Mouse (Mus musculus) granulocyte monocyte progenitor cell, adult 5-6 weeks (primary cell): ENCODE results near the gene Tigd2. TPM values are rescaled to one million over a fixed set of nuclear protein-coding genes. Genes with fewer than 3 reads are reported as not detected.
"Not testable (repeated sequence)": the region's sequence is repeated elsewhere in the genome, so short reads cannot be mapped to it uniquely, and the experiment has no call there.

Experiments
- ATAC-seq: replicated peaks from 2 replicates; pipeline ENCODE4 v1.8.0; 2016; ENCODE audit warnings: mild to moderate bottlenecking, moderate TSS enrichment, inconsistent platforms; ENCODE audit not compliant: poor library complexity, severe bottlenecking
- total RNA-seq, 2 experiments: library from RNA; stranded (forward) in 1 of 2; stranded (reverse) in 1 of 2; fragments of 200-712, 200-1000 nt in 1 of 2; fragments of >200 nt in 1 of 2; fragmentation: Nextera tagmentation in 1 of 2; gene quantifications; 2 replicates each; pipeline ENCODE4 v1.2.3; 2014 to 2017

Gene Tigd2
- total RNA-seq (2014; fragmentation: Nextera tagmentation) (5.0 and 12.6 TPM in 2 replicates), total RNA-seq (2017) (17.1 and 21.7 TPM in 2 replicates)

DNA sequence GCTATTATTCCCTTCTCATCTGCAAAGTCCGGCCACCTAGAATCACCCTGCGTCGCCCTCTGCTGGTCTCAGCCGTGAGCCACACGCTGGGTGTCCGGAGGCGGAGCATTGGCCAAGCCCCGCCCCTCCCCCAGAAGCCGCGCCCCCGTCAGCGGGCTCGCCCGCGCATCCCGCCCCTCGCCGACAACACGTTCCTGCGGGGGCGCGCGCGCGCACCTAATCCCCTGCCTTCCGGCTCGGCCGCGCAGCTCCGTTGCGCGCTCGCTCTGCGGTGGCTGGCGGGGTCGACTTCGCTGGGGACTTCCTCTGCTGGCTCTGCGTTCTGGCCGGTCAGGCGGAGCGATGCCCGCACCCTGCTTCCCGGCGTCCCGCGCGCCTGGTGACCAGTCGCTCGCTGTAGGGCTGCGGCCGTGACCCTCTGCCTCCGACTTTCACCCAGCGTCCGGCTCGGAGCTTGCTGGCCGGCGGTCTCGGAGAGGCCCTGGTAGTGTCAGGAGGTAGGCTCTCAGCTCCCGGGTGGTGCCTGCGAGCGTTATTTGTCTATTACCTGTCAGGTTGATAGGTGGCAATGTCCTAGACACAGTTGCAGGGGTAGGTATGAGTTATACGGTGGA, at the start of gene Tigd2:
Gene Tigd2, plus strand, starts transcription at position 186 of the 614 bp plus-strand sequence.
- ATAC-seq = peak; percentile 96

DNA sequence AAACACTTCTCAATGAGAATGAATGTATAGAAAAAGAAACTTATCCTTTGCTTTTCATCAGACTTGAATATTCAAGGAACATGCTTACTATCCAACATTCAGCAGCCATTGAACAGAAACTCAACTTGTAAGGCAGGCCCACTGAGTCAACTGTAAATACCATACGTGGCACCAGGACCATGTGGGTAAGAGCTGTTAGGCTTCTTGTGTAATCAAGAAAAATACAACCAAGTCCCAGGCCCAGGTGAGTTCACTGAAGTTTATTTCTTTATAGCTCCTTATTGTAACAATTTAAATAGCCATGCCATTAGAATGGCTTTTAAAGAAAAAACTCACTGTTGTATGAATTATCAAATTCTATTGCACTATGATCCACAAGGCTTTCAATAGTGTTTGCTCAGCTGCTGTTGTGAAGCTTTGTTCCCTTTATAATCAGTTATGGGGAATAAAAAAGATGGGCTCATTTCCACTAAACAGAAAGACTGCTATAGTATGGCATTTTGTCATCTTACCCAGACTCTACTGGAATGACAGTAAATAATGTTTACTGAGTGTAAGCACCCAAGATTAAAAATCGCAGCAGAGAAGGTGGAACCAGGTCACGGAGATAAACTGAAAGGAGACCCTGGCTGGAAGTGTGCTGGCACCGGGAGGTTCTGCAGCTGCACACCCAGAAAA, 46.7 kb upstream of the Tigd2 start:
- ATAC-seq = no peak

GRCm38 (mm10) chr6:59162887-59163286, 45.8 kb upstream of the Tigd2 start:
- ATAC-seq = peak; percentile 83

DNA sequence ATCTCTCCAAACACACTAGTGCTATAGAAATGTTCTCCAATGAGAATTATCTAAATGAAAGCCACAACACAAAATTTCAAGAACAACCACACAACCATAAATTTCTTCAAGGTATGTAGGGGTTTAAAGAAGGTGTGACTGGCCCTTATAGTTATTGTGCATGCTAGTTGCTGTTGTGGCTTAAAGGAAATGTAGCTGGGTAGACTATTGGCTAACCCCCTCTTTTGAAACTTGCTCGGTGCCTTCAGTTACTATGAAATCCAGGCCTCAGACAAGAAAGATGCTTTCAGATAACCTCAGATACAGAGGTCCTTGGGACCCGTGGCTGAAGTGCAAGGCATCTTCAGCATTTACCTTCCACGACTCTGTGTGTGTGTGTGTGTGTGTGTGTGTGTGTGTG, 45.3 kb upstream of the Tigd2 start:
- peak; percentile 40 for ATAC-seq

DNA sequence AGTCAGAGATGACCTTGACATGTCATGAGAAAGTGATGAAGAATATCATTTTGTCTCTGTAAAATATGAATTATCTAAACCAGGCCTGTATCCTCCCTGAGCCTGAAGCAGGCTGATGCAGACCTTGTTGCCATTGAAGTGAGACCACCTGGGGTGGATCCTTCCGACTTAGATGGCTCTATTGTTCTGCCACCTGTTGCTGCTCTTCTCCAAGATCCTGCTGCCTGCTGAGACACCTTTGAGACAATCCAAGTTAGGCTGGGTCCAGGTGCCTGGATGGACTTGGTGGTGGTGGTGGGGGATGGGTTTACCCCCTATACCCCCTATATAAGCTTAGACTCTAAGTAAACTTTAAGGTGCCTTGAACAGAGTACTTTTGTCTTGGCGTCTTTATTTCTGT, 39.7 kb upstream of the Tigd2 start:
- ATAC-seq = no peak

- ATAC-seq = no peak
Observed at GRCm38 (mm10) chr6:59171230-59171629, 37.4 kb upstream of the Tigd2 start.

DNA sequence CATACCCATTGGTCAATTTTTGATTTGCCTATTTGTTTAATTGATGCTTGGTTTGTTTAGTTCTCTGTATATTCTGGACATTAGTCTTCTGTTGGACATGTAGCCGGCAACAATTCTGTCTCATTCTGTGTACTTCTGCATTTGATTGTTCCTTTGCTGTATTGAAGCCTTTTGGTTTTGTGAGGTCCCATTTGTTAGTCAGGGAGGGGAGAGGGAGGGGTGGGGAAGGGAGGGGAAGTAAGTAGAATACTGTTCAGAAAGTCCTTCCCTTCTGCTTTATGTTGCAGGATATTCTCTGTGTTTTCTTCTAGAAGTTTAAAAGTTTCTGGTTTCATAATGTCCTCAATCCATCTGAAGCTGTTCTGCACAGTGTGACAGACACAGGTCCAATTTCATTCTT, 34.7 kb upstream of the Tigd2 start:
- ATAC-seq = peak; percentile 67

DNA sequence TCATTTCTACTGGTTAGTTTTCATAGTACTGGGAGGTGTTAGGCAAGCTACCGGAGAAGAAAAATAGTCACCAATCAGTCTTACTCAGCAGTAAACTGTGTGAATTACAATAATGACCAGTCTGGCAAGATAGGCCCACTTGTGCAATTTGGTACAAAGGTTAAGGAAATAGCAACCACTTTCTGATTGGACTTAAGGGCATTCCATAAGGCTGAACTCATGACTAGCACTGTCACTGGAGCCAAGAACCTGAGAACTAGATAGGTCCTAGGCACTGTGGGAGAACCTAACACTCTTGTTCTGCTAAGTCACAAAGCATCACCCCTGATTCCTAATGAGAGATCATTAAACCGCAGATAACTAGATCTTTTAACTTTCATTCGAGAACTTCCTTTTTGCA, 30.6 kb upstream of the Tigd2 start:
- ATAC-seq = 0 out of 2 replicates have a peak, but pooled peaks have one; percentile 11

- ATAC-seq = peak; percentile 78
Observed at GRCm38 (mm10) chr6:59180376-59180996, 28.2 kb upstream of the Tigd2 start.

GRCm38 (mm10) chr6:59185010-59185699, 23.5 kb upstream of the Tigd2 start:
- ATAC-seq = peak; percentile 97

- no peak for ATAC-seq
Observed at GRCm38 (mm10) chr6:59190006-59190405, 18.7 kb upstream of the Tigd2 start.

- not testable (repeated sequence) for ATAC-seq
Observed at GRCm38 (mm10) chr6:59194518-59194917, 14.2 kb upstream of the Tigd2 start.

GRCm38 (mm10) chr6:59195849-59196635, 12.6 kb upstream of the Tigd2 start:
- ATAC-seq = no peak

- no peak for ATAC-seq
Observed at GRCm38 (mm10) chr6:59196746-59197145, 11.9 kb upstream of the Tigd2 start.

DNA sequence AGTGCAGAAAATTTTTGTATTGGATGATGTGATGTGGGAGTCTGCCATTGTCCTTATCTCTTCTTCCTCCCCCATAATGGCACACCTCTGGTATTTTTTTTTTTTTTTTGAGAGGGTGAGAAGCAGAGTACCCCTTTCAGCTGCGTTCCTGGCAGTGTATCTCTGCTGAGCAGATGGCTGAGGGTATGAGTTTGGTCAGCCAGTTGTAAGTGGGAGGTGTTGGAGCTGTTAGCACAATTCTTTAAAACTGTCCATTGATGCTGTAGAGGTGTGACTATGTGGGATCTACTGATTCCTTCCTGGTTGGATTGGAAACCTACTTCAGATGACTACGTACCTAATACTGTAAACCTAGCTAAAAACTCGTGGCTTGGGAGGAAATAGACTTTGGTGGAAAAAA, 10.3 kb upstream of the Tigd2 start:
- no peak for ATAC-seq

DNA sequence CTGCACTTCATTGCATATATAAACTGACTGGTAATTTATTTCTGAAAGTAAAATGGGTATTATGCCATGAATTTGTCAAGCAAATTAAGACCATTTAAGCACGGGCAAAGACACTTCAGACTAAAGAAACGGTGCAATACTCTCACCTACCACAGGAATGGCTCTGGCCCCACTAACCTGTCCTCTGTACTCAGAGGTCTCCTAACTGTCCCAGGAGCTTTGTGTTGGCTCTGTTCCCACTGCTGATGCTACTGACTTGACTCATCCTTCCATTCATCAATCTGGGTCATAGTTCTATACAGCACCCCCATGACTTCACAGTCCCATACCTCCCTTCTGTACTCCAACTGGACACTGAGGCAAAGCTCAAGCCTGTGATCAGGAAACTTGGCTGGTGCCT, 9.6 kb upstream of the Tigd2 start:
- ATAC-seq = no peak

DNA sequence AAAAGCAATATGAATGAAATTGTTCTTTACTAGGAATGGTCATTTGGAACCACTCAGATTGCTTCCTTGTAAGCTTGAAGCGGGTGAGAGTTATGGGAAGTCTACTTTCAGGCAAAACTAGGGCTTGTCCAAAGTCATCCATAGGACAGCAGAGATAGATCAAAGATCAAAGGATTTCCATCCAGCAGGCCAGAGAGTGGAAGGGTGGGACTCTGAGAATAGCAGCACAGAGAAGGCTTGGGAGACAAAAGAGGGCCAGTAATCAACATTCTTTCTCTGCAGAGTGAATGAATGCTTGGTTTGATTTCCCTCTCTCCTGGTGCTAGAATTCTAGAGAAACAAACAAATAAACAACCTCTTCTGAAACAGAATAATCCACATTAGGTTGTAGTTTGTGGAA, 1.1 kb upstream of the Tigd2 start:
- ATAC-seq = no peak

- ATAC-seq = peak; percentile 69
Observed at GRCm38 (mm10) chr6:59209299-59209707, 633 bp downstream of the Tigd2 start.

GRCm38 (mm10) chr6:59233191-59233590, 24.5 kb downstream of the Tigd2 start:
- ATAC-seq = no peak

- ATAC-seq = no peak
Observed at GRCm38 (mm10) chr6:59233651-59234050, 25.0 kb downstream of the Tigd2 start.
